Mouse (Mus musculus): ENCODE measurements at regions not wholly inside any gene's neighbourhood (a gene's known extent, or its start where the extent isn't known, plus 50 kb on each side); places are given as distances from the start of the nearest gene placed in this dataset.

- DNase-seq (ENCODE audit: extremely low spot score in 1 of 2, low spot score in 1 of 2), result no peak
These were observed 391.0 kb upstream of the Lmcd1 start for GRCm38 (mm10) chr6:111882557-111882956.

GRCm38 (mm10) chr6:111883946-111884345, 389.6 kb upstream of the Lmcd1 start:
- DNase-seq (ENCODE audit: extremely low spot score in 1 of 2, low spot score in 1 of 2), result no peak

- DNase-seq (ENCODE audit: extremely low spot score in 1 of 2, low spot score in 1 of 2), result no peak
These were observed 361.6 kb upstream of the Lmcd1 start for GRCm38 (mm10) chr6:111911997-111912396.

- DNase-seq (ENCODE audit: extremely low spot score in 1 of 2, low spot score in 1 of 2), result no peak
These were observed 359.7 kb upstream of the Lmcd1 start for GRCm38 (mm10) chr6:111913771-111914405.

- DNase-seq (ENCODE audit: extremely low spot score in 1 of 2, low spot score in 1 of 2), result no peak
These were observed 356.3 kb upstream of the Lmcd1 start for GRCm38 (mm10) chr6:111917248-111917721.

- DNase-seq (ENCODE audit: extremely low spot score in 1 of 2, low spot score in 1 of 2), result no peak
These were observed 355.5 kb upstream of the Lmcd1 start for GRCm38 (mm10) chr6:111917868-111918597.

GRCm38 (mm10) chr6:111932596-111932995, 341.0 kb upstream of the Lmcd1 start:
- DNase-seq (ENCODE audit: extremely low spot score in 1 of 2, low spot score in 1 of 2), result no peak

GRCm38 (mm10) chr6:111954401-111954800, 319.2 kb upstream of the Lmcd1 start:
- DNase-seq (ENCODE audit: extremely low spot score in 1 of 2, low spot score in 1 of 2), result no peak

GRCm38 (mm10) chr6:111965766-111966165, 307.8 kb upstream of the Lmcd1 start:
- DNase-seq (ENCODE audit: extremely low spot score in 1 of 2, low spot score in 1 of 2), result no peak

- DNase-seq (ENCODE audit: extremely low spot score in 1 of 2, low spot score in 1 of 2), result no peak
These were observed 288.1 kb upstream of the Lmcd1 start for GRCm38 (mm10) chr6:111985452-111985851.

- DNase-seq (ENCODE audit: extremely low spot score in 1 of 2, low spot score in 1 of 2), result no peak
These were observed 277.7 kb upstream of the Lmcd1 start for GRCm38 (mm10) chr6:111995823-111996222.

- DNase-seq (ENCODE audit: extremely low spot score in 1 of 2, low spot score in 1 of 2), result no peak
These were observed 269.6 kb upstream of the Lmcd1 start for GRCm38 (mm10) chr6:112003784-112004471.

GRCm38 (mm10) chr6:112026261-112027205, 247.0 kb upstream of the Lmcd1 start:
- no peak for DNase-seq (ENCODE audit: extremely low spot score in 1 of 2, low spot score in 1 of 2)

- no peak for DNase-seq (ENCODE audit: extremely low spot score in 1 of 2, low spot score in 1 of 2)
These were observed 222.9 kb upstream of the Lmcd1 start for GRCm38 (mm10) chr6:112050548-112051184.

GRCm38 (mm10) chr6:112052193-112052592, 221.4 kb upstream of the Lmcd1 start:
- DNase-seq (ENCODE audit: extremely low spot score in 1 of 2, low spot score in 1 of 2), result no peak

- DNase-seq (ENCODE audit: extremely low spot score in 1 of 2, low spot score in 1 of 2), result no peak
These were observed 215.7 kb upstream of the Lmcd1 start for GRCm38 (mm10) chr6:112057895-112058294.

GRCm38 (mm10) chr6:112062956-112063355, 210.6 kb upstream of the Lmcd1 start:
- DNase-seq (ENCODE audit: extremely low spot score in 1 of 2, low spot score in 1 of 2), result no peak

GRCm38 (mm10) chr6:112090597-112090996, 183.0 kb upstream of the Lmcd1 start:
- no peak for DNase-seq (ENCODE audit: extremely low spot score in 1 of 2, low spot score in 1 of 2)

- peak; percentile 31 to 76 for DNase-seq (ENCODE audit: extremely low spot score in 1 of 2, low spot score in 1 of 2)
These were observed 182.3 kb upstream of the Lmcd1 start for GRCm38 (mm10) chr6:112091125-112091763.
